Mouse (Mus musculus): Measurements from ENCODE around the gene Fam240b. TPM values are rescaled to one million over a fixed set of nuclear protein-coding genes. Genes with fewer than 3 reads are reported as not detected.

Gene Fam240b
- polyA plus RNA-seq, 1 experiment from 2014 or later = not detected

DNA sequence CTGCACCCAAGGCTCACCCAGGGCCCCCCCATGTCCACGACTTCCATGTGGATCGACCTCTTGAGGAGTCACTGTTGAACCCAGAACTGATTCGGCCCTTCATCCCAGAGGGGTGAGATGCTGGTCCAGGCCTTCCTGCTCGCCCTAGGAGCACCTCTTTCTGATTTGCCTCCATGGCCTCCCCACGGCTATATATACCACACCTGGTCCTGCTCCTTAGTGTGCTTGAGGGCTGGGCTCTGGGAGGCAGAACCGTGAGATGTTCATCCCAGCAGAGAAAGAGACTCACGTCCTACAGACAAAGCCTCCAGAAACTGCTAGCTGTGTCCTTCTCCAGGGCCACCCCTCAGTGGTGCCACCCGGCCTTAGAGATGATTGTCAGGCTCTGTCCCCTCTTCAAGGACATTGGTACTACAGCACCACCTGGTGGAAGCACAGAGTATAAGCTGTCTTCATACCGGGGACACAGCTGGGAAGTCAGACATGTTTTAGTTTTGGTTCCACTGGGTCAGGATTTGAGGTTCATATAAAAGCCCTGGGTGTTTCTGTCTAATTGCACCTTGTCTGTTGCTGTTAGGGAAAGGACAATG, 58.6 kb downstream of the Fam240b start:
- no peaks in the 10 kb centered on the region for H3K9me3 ChIP-seq (replicated peaks)
- no peaks in the 10 kb centered on the region for H3K27me3 ChIP-seq
- no peak overlapping the region for H3K27ac ChIP-seq
- H3K4me1 ChIP-seq (replicated peaks) = peaks cover 9% of the 10 kb centered on the region; the same call in 1 of the 2 replicates
- H3K36me3 ChIP-seq = peaks cover 4% of the 10 kb centered on the region; the same call in 1 of the 2 replicates
- peak; percentile 38; the same call in 1 of the 2 replicates for ATAC-seq (ENCODE audit: low read depth)
- H3K9ac ChIP-seq = no peak overlapping the region
- H3K4me2 ChIP-seq = no peak overlapping the region
- DNase-seq = peak; percentile 48
- H3K4me3 ChIP-seq (replicated peaks) = no peak overlapping the region
- 46% methylated on average over 9 of the region's 9 CpGs for WGBS (ENCODE audit: insufficient replicate concordance)

DNA sequence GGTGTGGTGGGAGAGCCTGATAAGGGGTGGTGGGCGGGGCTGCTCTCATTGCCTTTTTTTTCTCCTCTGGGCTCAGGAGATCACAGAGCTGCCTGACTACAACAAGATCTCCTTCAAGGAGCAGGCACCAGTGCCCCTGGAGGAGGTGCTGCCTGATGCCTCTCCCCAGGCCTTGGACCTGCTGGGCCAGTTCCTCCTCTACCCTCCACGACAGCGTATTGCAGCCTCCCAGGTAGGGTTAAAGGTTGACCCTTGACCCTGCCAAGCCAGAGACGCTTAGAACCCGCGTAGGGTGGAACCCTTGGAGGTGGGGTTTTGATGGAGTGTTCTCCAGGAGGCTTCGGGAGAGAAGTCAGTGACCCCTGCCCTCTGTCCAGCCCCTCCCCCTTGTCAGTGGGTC, 59.8 kb downstream of the Fam240b start:
- Histone ChIP-seq H3K4me3 (replicated peaks) (no peak overlapping the region), H3K9ac (no peak overlapping the region), H3K9me3 (replicated peaks) (no peaks in the 10 kb centered on the region), H3K36me3 (peaks cover 4% of the 10 kb centered on the region; the same call in 1 of the 2 replicates), H3K27me3 (no peaks in the 10 kb centered on the region), H3K4me2 (no peak overlapping the region), H3K4me1 (replicated peaks) (peaks cover 15% of the 10 kb centered on the region), H3K27ac (no peak overlapping the region)
- 65% methylated on average over 7 of the region's 7 CpGs for WGBS (ENCODE audit: insufficient replicate concordance)
- no peak for DNase-seq
- ATAC-seq (ENCODE audit: low read depth) = no peak

DNA sequence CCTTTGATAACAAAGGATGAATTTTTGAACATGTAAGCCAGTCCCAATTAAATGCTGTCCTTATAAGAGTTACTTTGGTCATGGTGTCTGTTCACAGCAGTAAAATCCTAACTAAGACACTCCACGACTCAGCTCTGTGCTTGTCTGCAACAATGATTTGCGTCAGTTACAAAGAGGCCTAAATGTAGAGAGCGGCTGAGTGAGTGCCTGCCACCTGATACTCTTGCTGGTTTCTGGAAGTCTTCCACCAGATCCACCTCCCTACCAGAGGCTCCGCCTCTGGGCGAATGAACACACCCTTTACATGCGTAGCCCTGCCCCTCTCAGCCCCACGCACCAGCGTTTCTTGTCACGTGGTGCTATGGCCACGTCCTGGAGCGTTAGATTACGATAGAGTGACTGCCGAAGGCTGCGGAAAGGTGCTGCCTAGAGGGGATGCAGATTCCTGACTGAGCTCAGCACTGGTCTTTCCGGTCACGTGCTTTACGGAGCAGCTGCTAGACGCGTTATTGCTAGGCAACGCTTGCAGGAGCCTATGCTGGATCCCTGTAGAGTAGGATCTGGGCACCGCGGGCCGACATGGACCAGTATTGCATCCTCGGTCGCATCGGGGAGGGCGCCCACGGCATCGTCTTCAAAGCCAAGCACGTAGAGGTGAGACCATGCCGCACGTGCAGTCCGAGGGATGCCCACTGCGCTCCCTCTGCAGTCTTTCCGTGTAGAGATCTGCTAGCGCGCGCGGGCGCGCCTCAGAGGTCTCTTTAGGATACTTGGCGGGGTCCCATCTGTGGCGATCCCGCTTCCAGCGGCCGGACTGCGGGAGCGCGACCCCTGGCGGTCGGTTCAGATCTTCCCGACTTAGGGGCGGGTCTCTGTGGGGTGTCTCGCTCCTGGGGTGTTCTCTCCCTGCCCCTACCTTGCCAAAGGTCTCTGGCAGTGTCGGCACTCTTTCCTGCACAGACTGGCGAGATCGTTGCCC, 65.3 kb downstream of the Fam240b start, which contains the start of gene Cdk20:
Gene Cdk20, plus strand, starts transcription at position 298 of the 979 bp plus-strand sequence.
- H3K4me3 ChIP-seq (replicated peaks) = peak within 1 kb of the TSS; percentile 78
- H3K9ac ChIP-seq = peak within 1 kb of the TSS; percentile 77
- peak; percentile 99 for ATAC-seq (ENCODE audit: low read depth)
- peak within 1 kb of the TSS; percentile 98 for H3K4me2 ChIP-seq
- WGBS (ENCODE audit: insufficient replicate concordance) = under 1% methylated on average over 57 of the region's 57 CpGs
- H3K4me1 ChIP-seq (replicated peaks) = peaks cover 20% of the 10 kb centered on the region
- no peaks in the 10 kb centered on the region for H3K27me3 ChIP-seq
- H3K27ac ChIP-seq = peak within 1 kb of the TSS; percentile 84
- H3K36me3 ChIP-seq = no peaks in the 10 kb centered on the region
- H3K9me3 ChIP-seq (replicated peaks) = no peaks in the 10 kb centered on the region
- DNase-seq = peak; percentile 87

Other genes with a start within 250 kb of the Fam240b start
- 6.9 and 8.9 TPM in 2 replicates for gene Cdc14b, start 222.5 kb downstream of the Fam240b start, polyA plus RNA-seq (2015; fragmentation: Nextera tagmentation; extraction: Ambion mirVana)
- 21.6 and 25.1 TPM in 2 replicates for gene Aaed1, start 185.1 kb downstream of the Fam240b start, polyA plus RNA-seq (2015; fragmentation: Nextera tagmentation; extraction: Ambion mirVana)
- gene Ctsl, start 126.9 kb downstream of the Fam240b start, polyA plus RNA-seq (2015; fragmentation: Nextera tagmentation; extraction: Ambion mirVana) = 125 and 152 TPM in 2 replicates
- gene Cdk20, start 65.5 kb downstream of the Fam240b start, polyA plus RNA-seq (2015; fragmentation: Nextera tagmentation; extraction: Ambion mirVana) = 3.7 and 3.8 TPM in 2 replicates